Mouse (Mus musculus): ENCODE measurements around the gene Carhsp1.

- TF ChIP-seq CTCF (IDR thresholded peaks at IDR 0.05; ENCODE audit: borderline replicate concordance, extremely low read depth, insufficient read depth, insufficient read length), result no peak
- no peak for TF ChIP-seq POLR2A (IDR thresholded peaks at IDR 0.05; ENCODE audit: borderline replicate concordance, extremely low read depth, insufficient read depth, insufficient read length, poor library complexity, severe bottlenecking)
Measured at GRCm38 (mm10) chr16:8669432-8669831, 2.5 kb downstream of the Carhsp1 start.
